Mouse (Mus musculus): Measurements from ENCODE around the gene Duxf3. TPM values are rescaled to one million over a fixed set of nuclear protein-coding genes. Genes with fewer than 3 reads are reported as not detected.

Gene Duxf3
- not detected for total RNA-seq (2023)

DNA sequence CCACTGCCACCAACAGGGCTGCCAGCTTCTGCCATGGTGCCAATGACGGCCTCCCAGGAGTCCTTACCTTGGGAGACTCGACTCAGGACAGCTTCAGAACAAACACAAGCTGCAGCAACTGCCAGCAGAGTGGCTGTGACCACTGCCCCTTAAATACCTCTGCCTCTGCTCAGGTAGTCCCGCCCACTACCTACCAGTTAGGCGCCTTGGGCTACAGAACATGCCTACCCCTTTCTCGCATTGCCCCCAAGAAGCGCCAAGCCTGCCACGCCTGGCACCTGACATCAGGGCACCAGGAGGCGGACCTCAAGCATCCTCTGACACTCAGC is at the start of gene Duxf3:
Gene Duxf3, minus strand, starts transcription at position 35 of the 329 bp plus-strand sequence.

DNA sequence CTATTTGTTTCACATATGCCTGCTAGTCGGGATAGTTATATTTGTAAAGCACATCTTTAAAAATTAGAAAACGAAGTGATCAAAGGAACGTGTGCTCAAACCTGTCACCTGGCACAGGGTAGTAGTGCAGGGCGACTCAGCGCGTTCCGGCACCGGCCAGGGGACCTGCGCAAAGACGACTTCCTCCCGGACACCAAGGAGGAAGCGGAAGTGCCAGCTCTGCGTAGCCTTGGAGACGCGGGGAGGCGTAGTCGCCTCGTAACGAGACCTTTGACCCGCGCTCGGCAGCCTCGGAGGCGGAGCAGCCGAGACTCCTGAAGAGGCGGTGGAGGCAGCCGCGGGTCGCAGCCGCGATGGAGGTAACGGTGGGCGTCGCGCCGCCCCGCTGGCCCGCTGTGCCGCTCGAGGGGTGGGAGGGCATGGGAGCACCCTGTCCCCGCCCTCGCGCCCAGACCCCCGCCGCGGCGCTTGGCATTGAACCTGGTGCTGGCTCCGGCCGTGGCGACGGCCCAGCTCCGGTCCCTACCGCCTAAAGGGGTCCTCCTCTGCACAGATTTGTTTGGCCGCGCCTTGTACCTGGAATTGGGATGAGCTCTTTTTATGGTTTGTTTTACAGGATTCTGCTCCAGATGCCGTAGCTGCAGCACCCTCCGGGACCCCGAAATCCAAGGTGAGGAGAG is 22.9 kb upstream of the Duxf3 start, which contains the start of gene Gcc2:
Gene Gcc2, plus strand, starts transcription at position 285 of the 680 bp plus-strand sequence.

GRCm38 (mm10) chr10:58236613-58237012 is 4.1 kb upstream of the Duxf3 start, which contains the start of gene Gm4981:
Gene Gm4981, minus strand, starts transcription at chr10:58236701.

DNA sequence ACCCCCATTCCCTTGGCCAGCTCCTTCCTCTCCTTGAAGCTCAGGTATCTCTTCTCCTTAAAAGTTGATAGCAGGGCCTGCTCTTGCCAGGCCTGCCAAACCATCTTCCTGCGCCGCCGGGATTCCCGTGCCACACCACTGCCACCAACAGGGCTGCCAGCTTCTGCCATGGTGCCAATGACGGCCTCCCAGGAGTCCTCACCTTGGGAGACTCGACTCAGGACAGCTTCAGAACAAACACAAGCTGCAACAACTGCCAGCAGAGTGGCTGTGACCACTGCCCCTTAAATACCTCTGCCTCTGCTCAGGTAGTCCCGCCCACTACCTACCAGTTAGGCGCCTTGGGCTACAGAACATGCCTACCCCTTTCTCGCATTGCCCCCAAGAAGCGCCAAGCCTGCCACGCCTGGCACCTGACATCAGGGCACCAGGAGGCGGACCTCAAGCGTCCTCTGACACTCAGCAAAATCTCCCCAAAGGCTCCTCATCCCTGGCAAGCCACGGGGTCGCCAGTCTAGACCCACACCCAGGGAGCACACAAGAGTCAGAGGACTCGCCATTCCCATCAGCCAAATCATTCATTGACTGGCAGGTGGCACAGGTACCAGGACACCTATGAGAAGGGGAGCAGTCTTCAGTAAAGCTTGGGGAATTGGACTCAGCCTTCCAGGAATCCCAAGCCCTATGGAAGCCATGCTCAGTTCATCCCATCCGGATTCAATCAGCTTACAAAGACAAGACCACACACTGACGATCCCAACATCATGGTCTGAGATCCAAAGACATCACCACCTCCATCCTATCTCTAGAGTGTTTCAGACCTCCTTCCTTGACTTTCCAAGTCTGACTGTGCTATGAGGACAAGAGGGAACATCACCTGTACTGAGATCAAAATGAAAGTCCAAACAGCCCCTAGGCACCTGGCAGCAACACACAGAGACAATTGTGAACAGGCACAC is 7.4 kb downstream of the Duxf3 start, which contains the start of gene AW822073:
Gene AW822073, minus strand, starts transcription at position 104 of the 959 bp plus-strand sequence.

Other genes with a start within 250 kb of the Duxf3 start
- not detected for gene AW822073, start 7.7 kb downstream of the Duxf3 start, total RNA-seq (2023)
- gene Gm4981, start 4.0 kb upstream of the Duxf3 start, total RNA-seq (2023), result not detected
- 10 to 100 TPM; 22.8 to 28.4 TPM for gene Gcc2, start 22.8 kb upstream of the Duxf3 start, total RNA-seq (2023)
- 100 to 1,000 TPM; 185 to 187 TPM for gene Lims1, start 90.8 kb upstream of the Duxf3 start, total RNA-seq (2023)
- gene Ranbp2, start 214.2 kb upstream of the Duxf3 start, total RNA-seq (2023), result 10 to 100 TPM; 77.1 to 88.0 TPM